Mouse (Mus musculus) kidney, embryonic 16.5 days (tissue): ENCODE data around the gene Ccdc3. TPM values are rescaled to one million over a fixed set of nuclear protein-coding genes. Genes with fewer than 3 reads are reported as not detected.

Experiments
- ATAC-seq: fragments of 200-750 bp; cut with Nextera tagmentation; 2 replicates; pipeline ENCODE4 v1.8.0; 2017; ENCODE audit warnings: moderate TSS enrichment; ENCODE audit not compliant: low FRiP score, low TSS enrichment
- H3K27ac ChIP-seq: fragments of 300-500 bp; sonication (generic); 2 replicates; pipeline ENCODE4 v1.5.1; 2014; ENCODE audit warnings: low read length
- H3K27me3 ChIP-seq: fragments of 300-500 bp; sonication (generic); 2 replicates; pipeline ENCODE4 v1.6.1; 2014; ENCODE audit warnings: low read length, control low read depth, mixed read lengths; ENCODE audit not compliant: insufficient read depth
- H3K36me3 ChIP-seq: fragments of 300-500 bp; sonication (generic); 2 replicates; pipeline ENCODE4 v1.6.1; 2014; ENCODE audit warnings: low read length, control low read depth, mixed read lengths; ENCODE audit not compliant: insufficient read depth
- H3K4me1 ChIP-seq: fragments of 300-500 bp; sonication (generic); 2 replicates; pipeline ENCODE4 v1.6.1; 2014; ENCODE audit warnings: low read length, control low read depth, mixed read lengths; ENCODE audit not compliant: insufficient read depth
- H3K4me2 ChIP-seq: fragments of 300-500 bp; sonication (generic); replicated peaks from 2 replicates; pipeline ENCODE4 v1.6.1; 2014; ENCODE audit warnings: low read depth, low read length
- H3K4me3 ChIP-seq: fragments of 300-500 bp; sonication (generic); 2 replicates; pipeline ENCODE4 v1.5.1; 2014; ENCODE audit warnings: mild to moderate bottlenecking, low read length
- H3K9ac ChIP-seq: fragments of 300-500 bp; sonication (generic); replicated peaks from 2 replicates; pipeline ENCODE4 v1.6.1; 2014; ENCODE audit warnings: low read length
- H3K9me3 ChIP-seq: fragments of 300-500 bp; sonication (generic); 2 replicates; pipeline ENCODE4 v1.6.1; 2016; ENCODE audit warnings: low read length, control low read depth
- WGBS: fragments of 180-500 bp; shearing (Covaris S2); extraction: QIAGEN DNeasy Blood & Tissue Kit; methylation state at CpG from one replicate; pipeline ENCODE4 v1.1.7; 2014; 5-methylcytosine and 5-hydroxymethylcytosine counted together
- polyA plus RNA-seq: library from polyadenylated mRNA; unstranded; fragments of >200 nt; fragmentation: Nextera tagmentation; extraction: Ambion mirVana; gene quantifications from 2 replicates; pipeline ENCODE4 v1.2.1, GENCODE M21; 2015

Gene Ccdc3
- polyA plus RNA-seq, 1 experiment from 2014 or later = 12.1 TPM

DNA sequence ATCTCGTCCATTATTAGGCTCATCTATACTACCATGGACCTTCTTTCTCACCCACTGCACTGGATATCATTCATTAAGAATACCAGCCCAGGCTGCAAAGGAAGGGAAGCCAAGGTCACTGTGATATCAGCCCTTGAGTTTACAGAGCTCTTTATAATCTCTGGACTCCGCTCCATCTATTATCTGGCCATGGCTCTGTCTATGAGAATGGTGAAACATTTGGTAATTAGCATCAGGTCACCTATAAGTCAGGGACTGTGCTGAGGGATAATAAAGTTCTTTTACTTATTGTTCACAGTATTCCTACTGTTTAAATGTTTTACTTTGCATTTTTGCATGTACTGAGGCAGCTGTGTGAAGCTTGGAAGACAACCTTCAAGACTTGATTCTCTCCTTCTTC is 35.2 kb downstream of the Ccdc3 start:
- 96% methylated on average over 2 of the region's 2 CpGs for WGBS
- Histone ChIP-seq H3K4me1 (no peaks in the 10 kb centered on the region), H3K27me3 (no peaks in the 10 kb centered on the region), H3K9ac (no peak overlapping the region), H3K27ac (no peak overlapping the region), H3K4me3 (no peak overlapping the region), H3K9me3 (no peaks in the 10 kb centered on the region), H3K36me3 (no peaks in the 10 kb centered on the region), H3K4me2 (no peak overlapping the region)
- no peak for ATAC-seq

DNA sequence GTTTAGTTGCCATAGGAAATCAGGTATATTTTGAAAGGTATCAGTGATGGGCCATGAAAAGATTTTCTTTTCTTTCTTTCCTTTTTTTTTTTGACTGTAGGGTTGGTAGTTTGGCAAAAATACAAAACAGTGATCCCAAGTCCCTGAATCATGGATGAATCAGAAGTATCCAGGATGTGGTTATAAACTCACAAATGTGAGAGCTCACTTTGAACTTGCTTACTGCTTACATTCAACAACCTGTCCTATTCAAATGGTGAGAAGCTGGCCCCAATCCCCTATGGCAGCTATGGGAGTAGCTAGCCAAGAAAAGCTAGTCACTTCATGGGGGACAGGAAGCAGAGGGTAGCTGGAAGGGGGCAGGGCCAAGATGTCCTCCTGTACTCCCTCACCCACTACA is 37.1 kb downstream of the Ccdc3 start:
- no peaks in the 10 kb centered on the region for H3K4me1 ChIP-seq
- no peak overlapping the region for H3K27ac ChIP-seq
- no peak overlapping the region for H3K9ac ChIP-seq
- no peak overlapping the region for H3K4me2 ChIP-seq
- ATAC-seq = no peak
- no peaks in the 10 kb centered on the region for H3K36me3 ChIP-seq
- no peaks in the 10 kb centered on the region for H3K9me3 ChIP-seq
- no peaks in the 10 kb centered on the region for H3K27me3 ChIP-seq
- H3K4me3 ChIP-seq = no peak overlapping the region

DNA sequence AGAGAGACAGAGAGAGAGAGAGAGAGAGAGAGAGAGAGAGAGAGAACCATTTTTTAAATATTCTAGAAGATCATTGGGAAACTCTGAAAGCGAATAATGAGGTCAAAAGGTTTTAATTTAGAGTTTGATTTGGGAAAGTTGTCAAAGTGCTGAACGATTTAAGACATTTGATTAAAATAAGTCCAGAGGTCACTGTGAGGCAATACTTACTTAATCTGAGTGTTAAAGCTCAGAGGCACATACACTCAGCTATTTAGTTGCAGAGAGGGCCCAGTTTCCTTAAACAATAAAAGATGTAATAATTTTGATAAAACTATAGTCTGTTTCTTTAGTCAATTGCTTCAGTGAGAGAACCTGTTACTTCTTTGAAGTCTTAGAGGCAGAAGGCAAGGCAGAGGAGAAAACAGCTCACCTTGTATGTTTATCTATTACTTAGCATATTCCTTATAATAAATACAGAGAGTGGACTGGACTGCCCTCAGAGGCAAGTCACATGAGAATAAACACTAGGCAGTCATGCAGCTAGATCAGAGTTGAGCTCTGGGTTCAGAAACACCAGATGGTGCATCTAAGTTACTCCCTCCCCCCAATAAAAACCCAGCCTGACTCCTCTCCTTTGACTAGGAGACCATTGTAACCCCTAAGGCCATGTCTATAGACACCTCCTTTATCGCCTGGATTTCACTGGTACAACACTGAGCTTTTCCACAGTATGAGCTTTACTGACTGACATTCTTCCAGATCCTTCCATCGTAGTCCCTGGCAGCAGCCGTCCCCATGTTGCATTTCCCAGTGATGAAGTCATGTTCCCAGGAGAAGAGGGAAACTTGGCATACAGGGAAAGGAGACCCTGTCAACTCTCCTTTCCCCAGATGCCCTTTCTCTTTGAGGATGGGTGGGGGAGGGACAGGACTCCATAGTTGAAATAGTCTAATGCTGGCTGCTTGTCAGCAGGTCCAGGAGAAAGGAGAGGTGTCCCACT is 44.2 kb downstream of the Ccdc3 start:
- no peak overlapping the region for H3K27ac ChIP-seq
- ATAC-seq = no peak
- no peak overlapping the region for H3K4me3 ChIP-seq
- H3K36me3 ChIP-seq = no peaks in the 10 kb centered on the region
- H3K4me1 ChIP-seq = no peaks in the 10 kb centered on the region
- 72% methylated on average over 5 of the region's 5 CpGs for WGBS
- 0 out of 2 replicates have a peak, but pooled peaks cover 4% of the 10 kb centered on the region for H3K9me3 ChIP-seq
- H3K4me2 ChIP-seq = no peak overlapping the region
- no peaks in the 10 kb centered on the region for H3K27me3 ChIP-seq
- H3K9ac ChIP-seq = no peak overlapping the region

DNA sequence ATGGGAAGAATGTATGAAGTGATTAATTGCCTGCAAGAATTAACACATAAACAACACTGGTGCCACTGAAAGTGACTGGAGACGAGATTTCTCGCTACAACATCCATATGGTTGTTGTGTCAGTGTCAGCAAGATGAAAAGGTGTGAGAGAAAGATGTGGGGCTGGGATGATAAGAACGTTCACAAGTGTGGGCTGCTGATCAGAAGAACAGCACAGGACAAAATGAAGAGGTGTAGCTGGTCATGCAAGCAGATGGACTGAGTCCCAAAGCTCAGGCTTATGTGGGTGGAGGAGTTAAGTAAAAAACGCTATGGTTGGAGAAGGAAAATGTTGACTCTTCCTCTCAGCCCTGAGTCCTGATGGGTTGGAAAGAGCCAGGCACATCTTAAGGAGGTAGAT is 46.6 kb downstream of the Ccdc3 start:
- no peak for ATAC-seq
- 74% methylated on average over 4 of the region's 4 CpGs for WGBS
- Histone ChIP-seq H3K27me3 (no peaks in the 10 kb centered on the region), H3K4me3 (no peak overlapping the region), H3K4me2 (no peak overlapping the region), H3K9me3 (0 out of 2 replicates have a peak, but pooled peaks cover 4% of the 10 kb centered on the region), H3K4me1 (no peaks in the 10 kb centered on the region), H3K36me3 (no peaks in the 10 kb centered on the region), H3K9ac (no peak overlapping the region), H3K27ac (no peak overlapping the region)

DNA sequence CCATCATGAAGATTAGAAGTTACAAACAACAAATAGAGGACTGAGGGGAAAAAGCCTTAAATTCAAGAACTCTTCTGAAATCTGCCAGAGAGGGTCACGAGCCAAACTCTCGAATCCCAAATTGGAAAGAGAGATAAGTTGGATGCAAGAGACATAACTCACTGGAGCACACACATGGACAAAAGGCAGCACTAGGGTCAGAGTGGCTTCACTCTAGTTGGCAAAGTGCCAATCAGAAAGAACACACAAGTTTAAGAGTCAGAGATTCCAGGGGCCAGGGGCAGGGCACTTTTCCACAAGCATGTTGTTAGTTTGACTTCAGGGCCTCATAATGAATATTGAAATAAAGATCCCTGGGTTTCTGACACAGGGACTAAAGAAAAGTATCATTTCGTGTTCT is 48.1 kb downstream of the Ccdc3 start:
- H3K4me3 ChIP-seq = no peak overlapping the region
- ATAC-seq = no peak
- no peak overlapping the region for H3K4me2 ChIP-seq
- H3K9me3 ChIP-seq = 0 out of 2 replicates have a peak, but pooled peaks cover 4% of the 10 kb centered on the region
- no peak overlapping the region for H3K27ac ChIP-seq
- H3K36me3 ChIP-seq = no peaks in the 10 kb centered on the region
- no peak overlapping the region for H3K9ac ChIP-seq
- no peaks in the 10 kb centered on the region for H3K27me3 ChIP-seq
- WGBS = 75% methylated on average over 3 of the region's 3 CpGs
- no peaks in the 10 kb centered on the region for H3K4me1 ChIP-seq

DNA sequence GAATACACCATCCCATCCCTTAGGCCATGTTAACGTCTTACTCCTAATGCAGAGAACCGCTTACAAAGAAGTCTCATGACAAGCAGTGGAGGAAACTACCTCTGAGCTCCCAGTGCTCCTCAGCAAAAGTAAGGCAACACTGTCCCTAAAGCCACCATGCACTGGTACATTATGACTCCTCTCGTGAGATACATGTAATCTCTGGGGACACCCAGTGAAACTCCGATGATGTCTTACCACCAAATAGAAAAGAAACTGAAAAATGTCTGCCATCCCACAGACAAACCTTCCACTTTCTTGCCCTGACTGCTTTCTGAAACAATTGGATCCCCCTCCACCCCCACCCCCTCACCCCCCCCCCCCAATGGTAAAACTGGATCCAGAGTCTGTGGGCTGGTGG is 54.6 kb downstream of the Ccdc3 start:
- Histone ChIP-seq H3K4me1 (no peaks in the 10 kb centered on the region), H3K27ac (no peak overlapping the region), H3K9me3 (no peaks in the 10 kb centered on the region), H3K27me3 (no peaks in the 10 kb centered on the region), H3K4me3 (no peak overlapping the region), H3K4me2 (no peak overlapping the region), H3K36me3 (no peaks in the 10 kb centered on the region), H3K9ac (no peak overlapping the region)
- no peak for ATAC-seq
- 86% methylated on average over 4 of the region's 4 CpGs for WGBS

DNA sequence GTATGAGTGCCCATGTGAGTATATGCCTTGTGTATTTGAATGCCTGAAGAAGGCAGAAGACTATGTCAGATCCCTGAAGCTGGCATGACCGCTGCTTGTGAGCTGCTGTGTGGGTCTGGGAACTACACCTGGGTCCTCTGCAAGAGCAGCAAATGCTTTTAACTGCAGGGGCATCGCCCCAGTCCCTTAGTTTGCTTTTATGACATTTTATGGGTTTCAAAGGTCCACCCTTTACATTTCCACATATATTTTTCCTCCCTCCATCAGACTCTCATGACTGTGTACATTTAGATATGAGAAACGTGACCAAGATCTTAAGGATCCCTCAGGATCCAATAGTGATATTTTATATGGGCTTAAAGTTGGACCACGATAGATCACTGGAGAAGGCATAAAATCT is 55.5 kb downstream of the Ccdc3 start:
- no peak overlapping the region for H3K4me2 ChIP-seq
- H3K4me1 ChIP-seq = no peaks in the 10 kb centered on the region
- WGBS = 77% methylated on average over 4 of the region's 4 CpGs
- H3K4me3 ChIP-seq = no peak overlapping the region
- H3K9me3 ChIP-seq = no peaks in the 10 kb centered on the region
- H3K36me3 ChIP-seq = no peaks in the 10 kb centered on the region
- no peaks in the 10 kb centered on the region for H3K27me3 ChIP-seq
- no peak overlapping the region for H3K9ac ChIP-seq
- ATAC-seq = no peak
- H3K27ac ChIP-seq = no peak overlapping the region

DNA sequence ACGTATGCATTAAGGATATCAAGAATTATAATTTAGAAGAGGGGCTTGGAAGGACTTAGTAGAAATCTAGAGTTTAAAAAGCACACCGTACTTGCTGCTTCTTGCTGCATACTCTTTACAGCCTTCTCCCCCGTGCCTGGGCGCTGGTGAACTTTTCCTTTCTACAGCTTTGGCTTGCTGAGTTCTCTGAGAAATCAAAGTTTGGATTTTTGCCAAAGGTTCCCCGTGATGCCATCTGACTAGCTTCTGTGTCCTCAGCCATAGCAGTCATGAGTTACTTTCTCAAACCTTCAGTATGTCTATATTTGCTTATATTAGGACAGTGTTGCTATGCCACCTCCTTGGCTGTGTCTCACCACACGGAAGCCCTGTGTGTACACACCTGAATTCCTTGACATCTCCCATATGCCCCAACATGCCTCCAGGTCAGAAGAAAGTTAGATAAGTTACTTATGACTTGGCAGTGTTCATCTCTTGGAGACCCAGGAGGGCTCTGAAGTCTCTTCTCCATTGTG is 57.2 kb downstream of the Ccdc3 start:
- no peak for ATAC-seq

DNA sequence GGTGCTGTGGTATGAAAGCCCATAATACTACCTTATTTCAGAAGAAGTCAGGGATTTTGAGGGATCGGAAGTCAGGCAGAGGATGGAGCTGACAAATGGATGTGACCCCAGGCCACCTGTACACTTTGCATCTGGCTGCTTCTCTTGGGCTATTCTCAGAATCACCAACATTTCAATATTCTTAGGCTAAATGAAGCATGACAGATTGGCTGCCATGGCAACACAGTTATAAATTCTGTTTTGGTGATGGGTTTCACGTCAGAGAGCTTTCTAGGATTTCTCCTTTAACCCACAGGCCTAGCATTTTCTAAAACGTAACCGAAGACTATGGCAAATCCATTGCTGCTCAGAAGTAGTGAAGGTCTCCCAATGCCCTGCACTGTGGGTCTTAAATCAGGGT is 59.9 kb downstream of the Ccdc3 start:
- Histone ChIP-seq H3K36me3 (no peaks in the 10 kb centered on the region), H3K4me2 (no peak overlapping the region), H3K4me1 (peaks cover 5% of the 10 kb centered on the region), H3K9ac (no peak overlapping the region), H3K27me3 (no peaks in the 10 kb centered on the region), H3K27ac (no peak overlapping the region), H3K4me3 (no peak overlapping the region), H3K9me3 (no peaks in the 10 kb centered on the region)
- ATAC-seq = no peak
- 75% methylated on average over 4 of the region's 4 CpGs for WGBS

More for the DNA sequence above, 57.2 kb downstream of the Ccdc3 start:
- Histone ChIP-seq H3K9ac (no peak overlapping the region), H3K4me3 (no peak overlapping the region), H3K27me3 (no peaks in the 10 kb centered on the region), H3K27ac (no peak overlapping the region), H3K36me3 (no peaks in the 10 kb centered on the region), H3K4me1 (no peaks in the 10 kb centered on the region), H3K9me3 (no peaks in the 10 kb centered on the region), H3K4me2 (no peak overlapping the region)
- WGBS = 74% methylated on average over 6 of the region's 6 CpGs

DNA sequence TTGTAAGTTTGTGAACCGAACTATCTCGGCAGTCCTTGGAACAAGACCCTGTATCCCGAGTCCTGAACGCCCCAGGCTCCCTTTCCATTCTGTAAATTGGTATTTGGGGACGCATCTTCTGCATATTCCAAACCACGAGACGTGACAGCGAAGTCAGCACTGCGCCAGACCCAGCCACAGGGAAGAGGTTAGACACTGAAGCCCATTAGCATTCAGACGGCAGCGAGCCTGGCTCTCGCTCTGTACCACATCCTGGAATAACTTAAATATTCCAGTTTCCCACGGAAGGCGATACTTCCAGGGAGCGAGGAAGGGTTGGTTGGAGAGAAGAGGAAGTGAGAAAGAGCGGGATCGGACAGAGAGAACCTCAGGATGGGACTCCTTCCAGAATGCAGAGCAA is 61.7 kb downstream of the Ccdc3 start:
- Histone ChIP-seq H3K9ac (no peak overlapping the region), H3K4me2 (no peak overlapping the region), H3K4me3 (no peak overlapping the region), H3K27me3 (no peaks in the 10 kb centered on the region), H3K9me3 (no peaks in the 10 kb centered on the region), H3K27ac (no peak overlapping the region), H3K4me1 (peaks cover 5% of the 10 kb centered on the region), H3K36me3 (no peaks in the 10 kb centered on the region)
- 91% methylated on average over 17 of the region's 17 CpGs for WGBS
- ATAC-seq = no peak
